Mouse (Mus musculus) B cell, adult 62 days (primary cell): Measurements from ENCODE around the gene Rasgrp3. TPM values are rescaled to one million over a fixed set of nuclear protein-coding genes. Genes with fewer than 3 reads are reported as not detected.

Experiments
- total RNA-seq: library from RNA; stranded (reverse); gene quantifications from 4 replicates; pipeline ENCODE4 v1.2.4, GENCODE M21; 2023

Rasgrp3 gene
- 178 to 196 TPM (median 188 TPM) in 4 replicates for total RNA-seq

GRCm38 (mm10) chr17:75435599-75435998 lies at the start of gene Rasgrp3:
Gene Rasgrp3, plus strand, starts transcription at chr17:75435896.

DNA sequence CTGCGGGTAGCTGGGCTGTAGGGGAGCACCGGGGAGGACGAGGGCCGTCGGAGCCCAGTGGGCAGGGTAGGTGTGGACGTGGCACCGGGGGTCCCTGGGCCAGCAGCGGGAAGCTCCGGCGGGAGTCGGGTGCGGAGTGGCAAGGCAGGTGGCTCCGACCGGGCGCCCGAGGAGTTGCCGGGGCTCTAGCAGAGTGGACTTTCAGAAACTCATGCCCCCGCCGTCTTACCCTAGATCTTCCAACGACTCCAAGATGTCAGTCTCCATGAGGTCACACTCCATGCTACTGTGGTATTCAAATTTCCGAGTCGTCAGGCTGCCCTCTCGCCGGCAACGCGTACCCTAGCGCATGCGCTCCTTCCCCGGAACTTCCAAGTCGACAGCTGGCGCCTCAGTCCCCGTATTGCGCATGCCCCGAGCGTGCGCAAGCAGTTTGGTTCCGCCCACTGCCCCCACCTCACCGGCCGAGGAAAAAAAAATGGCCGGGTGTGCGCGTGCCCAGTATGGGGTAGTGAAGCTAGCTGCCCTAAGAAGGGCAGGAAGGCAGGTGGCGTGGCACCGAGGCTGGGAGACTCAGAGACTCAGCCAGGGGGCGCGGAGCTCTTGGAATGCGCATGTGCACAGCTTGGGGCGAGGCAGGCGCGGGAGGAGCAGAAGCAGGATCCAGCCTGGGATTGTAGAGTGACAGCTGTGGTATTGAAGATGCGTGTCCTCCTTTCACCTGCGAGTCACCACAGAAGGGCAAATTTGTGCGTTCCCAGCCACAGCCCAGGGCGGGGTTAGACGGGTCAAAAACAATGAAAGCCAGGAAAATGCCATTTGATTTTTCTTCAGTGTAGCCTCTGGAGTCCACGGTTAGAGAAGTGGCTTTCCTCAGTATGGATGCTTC lies 116.1 kb downstream of the Rasgrp3 start, which contains the start of gene Fam98a:
Gene Fam98a (minus strand): TSS at position 435 of the 889 bp plus-strand sequence.

Other genes starting within 250 kb of the Rasgrp3 start
- gene Fam98a, start 116.0 kb downstream of the Rasgrp3 start, total RNA-seq = 43.1 to 46.7 TPM (median 46.2 TPM) in 4 replicates